Mouse (Mus musculus) ES-E14 (cell line): ENCODE data around the gene Mycbpap.

Experiments
- CHD2 ChIP-seq: IDR thresholded peaks from 2 replicates; pipeline ENCODE4 v1.6.1; 2014; ENCODE audit warnings: mild to moderate bottlenecking, low read depth, low read length, inconsistent platforms
- ZC3H11A ChIP-seq: IDR thresholded peaks from 2 replicates; pipeline ENCODE4 v1.6.1; 2012; ENCODE audit warnings: low read depth, mild to moderate bottlenecking, inconsistent platforms, low read length, borderline replicate concordance
- ZNF384 ChIP-seq: IDR thresholded peaks from 2 replicates; pipeline ENCODE4 v1.6.1; 2012; ENCODE audit warnings: low read depth, low read length, inconsistent platforms

- TF ChIP-seq ZNF384 (no peak), CHD2 (no peak), ZC3H11A (no peak)
These were observed 41.8 kb upstream of the Mycbpap start for GRCm38 (mm10) chr11:94563383-94563782.
